Mouse (Mus musculus) urinary bladder, postnatal 14 days (tissue): ENCODE results near the gene Six1.

Source experiments
- DNase-seq: peaks from one replicate; pipeline ENCODE4 v3.0.0; 2021; ENCODE audit warnings: low spot score

The Six1 gene

GRCm38 (mm10) chr12:73049520-73050225 lies 4.0 kb downstream of the Six1 start:
- DNase-seq = no peak

DNA sequence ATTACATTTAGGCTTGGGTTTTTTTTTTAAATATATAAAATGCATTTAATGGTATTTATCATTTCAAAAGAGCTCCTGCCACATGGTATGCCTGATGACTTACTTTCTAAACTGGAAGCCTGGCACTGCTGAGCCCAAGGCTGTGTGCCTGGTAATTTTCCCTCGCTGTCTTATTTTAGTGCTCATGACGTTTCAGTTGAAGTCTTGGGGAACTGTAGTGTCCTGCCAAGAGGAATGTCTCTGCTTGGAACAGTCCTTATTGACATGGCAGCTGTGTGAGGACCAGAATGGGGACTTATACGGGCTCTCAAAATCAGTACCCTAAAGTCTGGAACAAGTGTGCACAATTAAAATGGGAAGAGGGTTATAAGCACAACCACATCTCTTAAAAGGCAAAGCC lies 5.2 kb downstream of the Six1 start:
- no peak for DNase-seq

DNA sequence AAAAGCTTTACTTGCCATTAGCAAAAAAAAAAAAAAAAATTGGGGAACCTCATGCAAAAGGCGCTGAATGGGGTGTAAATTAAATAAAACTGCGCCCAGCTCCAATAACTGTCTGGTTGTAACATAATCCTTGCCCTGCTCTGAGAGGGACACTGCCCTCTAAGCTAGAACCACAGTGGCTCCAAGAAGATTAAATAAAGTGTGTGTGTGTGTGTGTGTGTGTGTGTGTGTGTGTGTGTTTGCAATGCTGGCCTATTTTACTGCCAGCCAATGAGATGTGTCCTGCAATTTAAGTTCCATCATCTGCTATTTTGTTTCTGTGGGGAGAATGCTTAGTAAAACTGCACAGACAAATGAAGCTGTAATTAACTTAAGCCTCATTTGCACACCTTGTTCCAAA lies 6.1 kb downstream of the Six1 start:
- DNase-seq = no peak

DNA sequence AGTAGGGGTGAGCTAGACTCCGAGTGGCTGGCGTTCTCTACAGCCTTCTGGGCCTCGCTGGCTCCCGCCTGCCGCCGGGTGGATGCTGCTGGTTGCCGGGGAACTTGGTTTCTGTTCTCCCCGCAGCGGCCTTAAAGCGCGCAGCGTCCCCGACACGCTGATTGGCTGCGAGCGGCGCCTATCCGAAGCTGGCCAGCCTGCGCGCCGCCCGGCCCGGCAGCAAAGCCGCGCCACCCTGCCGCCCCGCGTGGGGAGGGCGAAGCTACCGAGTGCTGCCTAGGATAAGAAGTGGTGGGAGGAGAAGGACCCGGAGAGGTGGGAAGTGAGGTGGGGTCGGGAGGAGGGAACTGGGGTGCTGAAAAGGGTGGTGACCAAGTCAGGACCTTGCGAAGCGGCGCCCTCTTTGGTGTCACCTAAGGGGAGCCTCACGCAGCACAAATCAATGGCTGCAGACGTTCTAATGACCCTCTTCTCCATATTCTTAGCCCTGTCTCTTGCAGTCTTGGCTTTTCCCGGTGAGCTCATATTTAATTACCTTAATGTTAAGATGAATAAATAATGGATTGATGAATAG lies 7.0 kb downstream of the Six1 start:
- peak; percentile 76 for DNase-seq

DNA sequence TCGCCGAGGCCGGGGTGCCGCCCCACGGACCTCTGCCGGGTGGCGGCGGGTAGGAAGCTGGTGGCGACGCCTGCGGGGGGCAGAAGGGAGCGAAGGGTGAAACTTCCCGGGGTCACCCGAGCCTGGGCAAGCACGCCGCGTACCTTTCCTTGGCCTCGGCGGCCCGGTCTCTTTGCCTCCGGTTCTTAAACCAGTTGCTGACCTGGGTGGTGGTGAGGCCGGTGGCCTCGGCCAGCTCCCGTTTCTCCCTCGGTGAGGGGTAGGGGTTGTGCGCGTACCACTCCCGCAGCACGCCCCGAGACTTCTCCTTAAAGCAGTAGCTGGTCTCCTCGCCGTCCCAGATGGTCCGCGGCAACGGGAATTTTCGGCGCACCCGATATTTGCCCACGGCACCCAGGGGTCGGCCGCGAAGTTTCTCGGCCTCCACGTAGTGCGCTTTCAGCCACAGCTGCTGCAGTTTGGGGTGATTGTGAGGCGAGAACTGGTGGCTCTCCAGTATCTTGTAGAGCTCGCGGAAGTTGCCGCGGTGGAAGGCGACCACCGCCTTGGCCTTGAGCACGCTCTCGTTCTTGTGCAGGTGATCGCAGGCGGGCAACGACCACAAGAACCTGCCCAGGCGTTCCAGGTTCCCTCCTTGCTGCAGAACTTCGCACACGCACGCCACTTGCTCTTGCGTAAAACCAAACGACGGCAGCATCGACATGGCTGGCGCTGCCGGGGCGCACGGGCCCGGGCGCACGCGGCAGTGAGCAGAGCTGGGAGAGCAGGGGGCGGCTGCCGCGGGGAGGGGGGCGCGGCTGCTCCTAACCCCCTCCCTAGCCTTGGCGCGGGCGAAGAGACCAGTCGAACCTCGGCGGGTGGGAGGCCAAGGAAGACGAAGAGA lies 7.7 kb downstream of the Six1 start:
- DNase-seq = peak; percentile 10

- peak; percentile 58 for DNase-seq
Measured at GRCm38 (mm10) chr12:73045046-73045723, 8.5 kb downstream of the Six1 start.

- DNase-seq = peak; percentile 22
Measured at GRCm38 (mm10) chr12:73044221-73045045, 9.3 kb downstream of the Six1 start.

GRCm38 (mm10) chr12:73043396-73044167 lies 10.1 kb downstream of the Six1 start:
- DNase-seq = no peak

DNA sequence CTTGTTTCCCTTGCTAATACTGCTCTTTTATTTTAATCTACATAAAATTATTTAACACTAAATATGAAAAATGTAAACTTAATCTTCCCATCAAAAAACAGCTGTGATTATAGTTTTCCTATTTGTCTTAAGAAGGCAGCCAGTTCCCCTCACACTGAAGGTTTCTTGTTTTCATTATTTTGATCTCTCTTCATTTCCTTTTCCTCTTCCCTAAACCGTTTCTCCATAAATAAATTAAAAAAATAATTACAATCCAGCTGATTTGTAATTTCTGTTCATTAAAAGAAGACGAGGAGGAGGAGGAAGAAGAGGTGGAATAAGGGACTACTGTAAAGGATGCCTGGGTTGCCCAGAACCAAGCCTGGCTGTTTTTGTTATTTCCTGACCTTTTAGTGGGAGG lies 10.8 kb downstream of the Six1 start:
- no peak for DNase-seq

- DNase-seq = no peak
Measured at GRCm38 (mm10) chr12:73042406-73042805, 11.3 kb downstream of the Six1 start.

DNA sequence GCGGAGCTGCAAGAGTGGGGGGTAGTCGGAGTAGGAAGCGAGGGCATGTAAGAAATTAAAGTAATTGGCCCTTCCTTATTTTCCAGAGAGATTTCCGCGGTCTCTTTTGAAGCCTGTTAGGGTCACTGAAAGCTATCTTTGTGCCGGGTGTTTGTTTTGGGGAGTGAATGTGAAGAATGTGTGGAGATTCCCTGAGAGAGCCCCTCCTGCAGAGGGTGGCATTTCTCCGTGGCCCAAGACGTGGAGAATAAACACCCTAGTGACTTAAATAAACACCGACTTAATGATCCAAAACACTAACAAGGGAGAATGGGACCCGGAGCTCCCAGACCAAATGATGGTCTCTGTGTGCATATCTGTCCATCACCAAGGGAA lies 12.4 kb downstream of the Six1 start:
- DNase-seq = no peak

GRCm38 (mm10) chr12:73040563-73041255 lies 13.0 kb downstream of the Six1 start:
- DNase-seq = no peak

DNA sequence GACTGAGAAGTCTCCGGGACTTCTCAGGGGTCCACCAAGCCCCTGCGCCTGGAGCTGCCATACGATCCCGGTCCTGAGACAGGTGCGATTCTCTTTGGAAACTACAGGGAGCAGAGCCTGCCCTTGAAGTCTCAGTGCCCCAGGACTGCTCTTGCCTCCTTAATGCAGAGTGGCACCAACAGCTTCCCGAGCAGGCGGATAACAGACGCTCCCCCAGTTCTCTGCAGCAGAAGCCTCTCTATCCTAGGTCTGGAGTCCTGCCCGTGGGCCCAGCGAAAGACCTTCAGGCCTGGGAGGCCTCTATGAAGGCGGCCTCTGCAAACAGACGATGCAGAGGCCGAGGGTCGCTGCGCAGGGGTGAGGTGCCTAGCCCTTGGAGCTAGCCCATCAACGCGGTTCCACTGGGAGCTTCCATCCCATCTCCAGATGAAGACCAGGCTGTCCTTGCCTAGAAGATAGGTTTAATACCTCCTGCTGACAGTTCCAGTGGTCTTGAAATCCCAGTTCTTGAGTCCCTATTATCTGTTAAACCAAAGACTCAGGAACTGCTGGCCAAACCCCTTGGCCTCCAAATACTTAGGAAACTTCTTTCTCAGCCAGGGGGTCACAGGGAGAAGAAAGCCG lies 13.6 kb downstream of the Six1 start:
- no peak for DNase-seq

- DNase-seq = no peak
Measured at GRCm38 (mm10) chr12:73038992-73039938, 14.4 kb downstream of the Six1 start.

DNA sequence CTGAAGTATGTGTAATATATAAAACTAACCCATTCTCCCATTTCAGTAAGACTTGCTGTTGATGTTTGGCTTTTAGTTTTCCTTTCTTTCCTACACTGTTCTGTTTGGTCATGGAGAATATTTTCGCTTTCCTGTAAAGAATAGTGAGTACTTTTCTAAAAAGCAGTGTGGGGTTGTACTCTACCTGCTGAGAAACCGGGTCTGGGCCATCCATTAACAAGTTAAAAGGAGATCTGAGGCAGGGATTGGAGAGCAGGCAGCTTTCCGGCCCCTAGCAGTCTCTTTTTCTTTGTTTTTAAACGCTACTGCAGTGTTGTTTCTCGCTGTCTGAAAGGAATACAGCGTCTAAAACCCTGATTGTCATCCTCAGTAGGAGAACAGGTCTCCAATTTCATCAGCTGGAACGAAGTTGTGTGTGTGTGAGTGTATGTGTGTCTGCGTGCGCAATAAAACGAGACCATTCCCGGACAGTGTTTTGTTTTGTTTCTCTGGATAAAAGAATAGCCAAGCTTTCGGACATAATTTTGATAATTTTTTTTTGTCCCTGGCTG lies 15.2 kb downstream of the Six1 start:
- no peak for DNase-seq

DNA sequence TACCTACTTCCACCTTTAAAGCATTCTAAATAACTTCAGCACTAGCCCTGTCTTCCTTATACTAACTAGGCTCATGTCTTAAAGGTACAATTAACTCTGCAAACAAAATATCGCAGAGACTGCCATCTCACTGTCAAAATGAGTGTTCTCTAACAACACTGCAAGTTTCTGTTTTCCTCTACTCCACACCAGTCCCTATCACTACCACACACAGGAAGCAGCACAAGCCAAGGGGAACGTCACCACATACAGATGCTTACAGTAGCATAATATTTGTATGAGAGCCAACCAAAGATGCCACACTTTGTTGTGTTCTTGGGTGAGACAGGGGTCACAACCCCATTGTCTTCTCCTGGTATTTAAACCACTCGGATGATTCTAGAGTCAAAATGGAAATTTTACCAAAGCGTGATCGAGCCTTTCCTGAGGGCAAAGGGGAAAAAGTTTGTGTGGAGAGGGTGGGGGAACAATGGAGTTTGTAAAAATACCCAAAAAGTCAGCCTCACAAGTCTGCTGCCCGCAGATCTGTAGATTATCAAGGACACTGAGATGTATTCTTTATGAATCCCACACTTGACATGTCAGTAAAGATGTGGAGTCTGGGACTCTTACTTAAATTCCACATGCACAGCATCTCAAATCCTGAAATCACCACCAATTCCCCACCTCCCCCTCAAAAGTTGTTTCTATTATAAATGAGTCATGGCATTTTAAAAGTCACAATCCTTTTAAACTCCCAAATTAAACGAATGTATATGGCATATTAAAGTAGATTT lies 16.1 kb downstream of the Six1 start:
- DNase-seq = no peak
